Mouse (Mus musculus) forebrain, postnatal 0 days (tissue): ENCODE measurements around the gene Olfr1126. TPM values are rescaled to one million over a fixed set of nuclear protein-coding genes. Genes with fewer than 3 reads are reported as not detected.

Source experiments
- ATAC-seq: fragments of 200-750 bp; cut with Nextera tagmentation; 2 replicates; pipeline ENCODE4 v1.8.0; 2017; ENCODE audit warnings: mild to moderate bottlenecking, moderate library complexity
- DNase-seq: peaks from one replicate; pipeline ENCODE4 v3.0.0-alpha.2; 2015
- H3K27ac ChIP-seq: fragments of 300-500 bp; sonication (generic); 2 replicates; pipeline ENCODE4 v1.5.1; 2014; ENCODE audit warnings: low read depth, mild to moderate bottlenecking, antibody characterized with exemption, low read length, moderate library complexity, mixed read lengths
- H3K27me3 ChIP-seq: fragments of 300-500 bp; sonication (generic); 2 replicates; pipeline ENCODE4 v1.6.1; 2014; ENCODE audit warnings: mild to moderate bottlenecking, low read length, mixed read lengths; ENCODE audit not compliant: insufficient read depth
- H3K36me3 ChIP-seq: fragments of 300-500 bp; sonication (generic); 2 replicates; pipeline ENCODE4 v1.6.1; 2014; ENCODE audit warnings: mild to moderate bottlenecking, moderate library complexity; ENCODE audit not compliant: insufficient read depth
- H3K4me1 ChIP-seq: fragments of 300-500 bp; sonication (generic); 2 replicates; pipeline ENCODE4 v1.6.1; 2014; ENCODE audit warnings: antibody characterized with exemption; ENCODE audit not compliant: insufficient read depth
- H3K4me2 ChIP-seq: fragments of 300-500 bp; sonication (generic); 2 replicates; pipeline ENCODE4 v1.6.1; 2014; ENCODE audit warnings: low read depth, mild to moderate bottlenecking, moderate library complexity
- H3K4me3 ChIP-seq: fragments of 300-500 bp; sonication (generic); 2 replicates; pipeline ENCODE4 v1.5.1; 2014; ENCODE audit warnings: low read depth, low read length, mixed read lengths
- H3K9ac ChIP-seq: fragments of 300-500 bp; sonication (generic); 2 replicates; pipeline ENCODE4 v1.6.1; 2014; ENCODE audit warnings: mild to moderate bottlenecking
- H3K9me3 ChIP-seq: fragments of 300-500 bp; sonication (generic); 2 replicates; pipeline ENCODE4 v1.6.1; 2016; ENCODE audit warnings: low read length
- CTCF ChIP-seq: sonication (generic); IDR thresholded peaks from 2 replicates; pipeline ENCODE4 v1.5.1; 2016; ENCODE audit warnings: antibody characterized with exemption, control low read depth, low read depth
- WGBS: fragments of 180-500 bp; shearing (Covaris S2); extraction: QIAGEN DNeasy Blood & Tissue Kit; methylation state at CpG from one replicate; pipeline ENCODE4 v1.1.7; 2014; 5-methylcytosine and 5-hydroxymethylcytosine counted together
- polyA plus RNA-seq: library from polyadenylated mRNA; unstranded; fragments of >200 nt; fragmentation: Nextera tagmentation; extraction: Ambion mirVana; gene quantifications from 2 replicates; pipeline ENCODE4 v1.2.1, GENCODE M21; 2015
- total RNA-seq: library from RNA; depleted of rRNA; stranded (reverse); fragments of >200 nt; gene quantifications from 2 replicates; pipeline ENCODE4 v1.2.3, GENCODE M21; 2014; rRNA removed

Gene Olfr1126
- total RNA-seq, result not detected in 2 replicates
- not detected in 2 replicates for polyA plus RNA-seq

GRCm38 (mm10) chr2:87453662-87454061 is at the start of gene Olfr1126:
Gene Olfr1126 (plus strand): TSS chr2:87453962.
- DNase-seq (no peak), ATAC-seq (no peak)
- Histone ChIP-seq H3K36me3 (no peaks in the 10 kb centered on the region), H3K4me3 (no peak within 1 kb of the TSS), H3K27me3 (no peaks in the 10 kb centered on the region), H3K4me1 (no peaks in the 10 kb centered on the region), H3K9me3 (no peaks in the 10 kb centered on the region), H3K4me2 (no peak within 1 kb of the TSS), H3K9ac (no peak within 1 kb of the TSS), H3K27ac (no peak within 1 kb of the TSS)
- TF ChIP-seq CTCF, result no peak

GRCm38 (mm10) chr2:87416335-87416734 is 37.4 kb upstream of the Olfr1126 start, which contains the start of gene Olfr1123:
Gene Olfr1123 (plus strand): TSS chr2:87416635.
- Histone ChIP-seq H3K27me3 (no peaks in the 10 kb centered on the region), H3K4me3 (no peak within 1 kb of the TSS), H3K9ac (no peak within 1 kb of the TSS), H3K36me3 (no peaks in the 10 kb centered on the region), H3K27ac (no peak within 1 kb of the TSS), H3K4me1 (no peaks in the 10 kb centered on the region), H3K4me2 (no peak within 1 kb of the TSS), H3K9me3 (no peaks in the 10 kb centered on the region)
- 82% methylated on average over 1 of the region's 1 CpGs for WGBS
- ATAC-seq, result no peak
- TF ChIP-seq CTCF, result no peak
- no peak for DNase-seq

- Histone ChIP-seq H3K4me2 (no peak within 1 kb of the TSS), H3K9me3 (no peaks in the 10 kb centered on the region), H3K4me3 (no peak within 1 kb of the TSS), H3K36me3 (no peaks in the 10 kb centered on the region), H3K27ac (no peak within 1 kb of the TSS), H3K27me3 (no peaks in the 10 kb centered on the region), H3K4me1 (no peaks in the 10 kb centered on the region), H3K9ac (no peak within 1 kb of the TSS)
- WGBS, result 94% methylated on average over 1 of the region's 1 CpGs
- DNase-seq (no peak), ATAC-seq (no peak)
- TF ChIP-seq CTCF, result no peak
These were observed 23.8 kb upstream of the Olfr1126 start, which contains the start of gene Olfr1124 for GRCm38 (mm10) chr2:87429975-87430374. Gene Olfr1124 (plus strand): TSS chr2:87430275.

- Histone ChIP-seq H3K27ac (no peak overlapping the region), H3K27me3 (no peaks in the 10 kb centered on the region), H3K4me3 (no peak overlapping the region), H3K4me1 (no peaks in the 10 kb centered on the region), H3K9ac (no peak overlapping the region), H3K4me2 (no peak overlapping the region), H3K9me3 (no peaks in the 10 kb centered on the region), H3K36me3 (no peaks in the 10 kb centered on the region)
- no peak for ATAC-seq
- no peak for TF ChIP-seq CTCF
- no peak for DNase-seq
- 90% methylated on average over 16 of the region's 16 CpGs for WGBS
These were observed 16.0 kb upstream of the Olfr1126 start for GRCm38 (mm10) chr2:87437731-87438130.

GRCm38 (mm10) chr2:87461769-87462168 is 8.0 kb downstream of the Olfr1126 start:
- H3K36me3 ChIP-seq, result no peaks in the 10 kb centered on the region

GRCm38 (mm10) chr2:87480207-87480606 is 26.4 kb downstream of the Olfr1126 start:
- no peak overlapping the region for H3K27ac ChIP-seq
- ATAC-seq, result no peak

More at GRCm38 (mm10) chr2:87461769-87462168, 8.0 kb downstream of the Olfr1126 start:
- Histone ChIP-seq H3K4me1 (no peaks in the 10 kb centered on the region), H3K4me3 (no peak overlapping the region), H3K27ac (no peak overlapping the region), H3K9me3 (no peaks in the 10 kb centered on the region), H3K27me3 (no peaks in the 10 kb centered on the region), H3K9ac (no peak overlapping the region), H3K4me2 (no peak overlapping the region)
- ATAC-seq, result no peak
- DNase-seq, result no peak
- TF ChIP-seq CTCF, result no peak
- 93% methylated on average over 4 of the region's 4 CpGs for WGBS

GRCm38 (mm10) chr2:87481158-87481557 is 27.4 kb downstream of the Olfr1126 start:
- no peaks in the 10 kb centered on the region for H3K4me1 ChIP-seq
- 84% methylated on average over 4 of the region's 4 CpGs for WGBS
- no peaks in the 10 kb centered on the region for H3K9me3 ChIP-seq
- no peak for ATAC-seq
- no peak overlapping the region for H3K4me3 ChIP-seq
- DNase-seq, result no peak
- no peak overlapping the region for H3K9ac ChIP-seq
- H3K36me3 ChIP-seq, result no peaks in the 10 kb centered on the region
- TF ChIP-seq CTCF, result no peak
- no peaks in the 10 kb centered on the region for H3K27me3 ChIP-seq
- no peak overlapping the region for H3K4me2 ChIP-seq
- no peak overlapping the region for H3K27ac ChIP-seq

More at GRCm38 (mm10) chr2:87480207-87480606, 26.4 kb downstream of the Olfr1126 start:
- no peaks in the 10 kb centered on the region for H3K9me3 ChIP-seq
- no peak for TF ChIP-seq CTCF
- H3K27me3 ChIP-seq, result no peaks in the 10 kb centered on the region
- H3K4me3 ChIP-seq, result no peak overlapping the region
- H3K4me1 ChIP-seq, result no peaks in the 10 kb centered on the region
- H3K9ac ChIP-seq, result no peak overlapping the region
- H3K4me2 ChIP-seq, result no peak overlapping the region
- no peak for DNase-seq
- H3K36me3 ChIP-seq, result no peaks in the 10 kb centered on the region
